Mouse (Mus musculus): ENCODE measurements around the gene Bnip3. TPM values are rescaled to one million over a fixed set of nuclear protein-coding genes. Genes with fewer than 3 reads are reported as not detected.

Bnip3 gene
- polyA plus RNA-seq (2015; fragmentation: Nextera tagmentation; extraction: Ambion mirVana): 79.2 and 113 TPM in 2 replicates

DNA sequence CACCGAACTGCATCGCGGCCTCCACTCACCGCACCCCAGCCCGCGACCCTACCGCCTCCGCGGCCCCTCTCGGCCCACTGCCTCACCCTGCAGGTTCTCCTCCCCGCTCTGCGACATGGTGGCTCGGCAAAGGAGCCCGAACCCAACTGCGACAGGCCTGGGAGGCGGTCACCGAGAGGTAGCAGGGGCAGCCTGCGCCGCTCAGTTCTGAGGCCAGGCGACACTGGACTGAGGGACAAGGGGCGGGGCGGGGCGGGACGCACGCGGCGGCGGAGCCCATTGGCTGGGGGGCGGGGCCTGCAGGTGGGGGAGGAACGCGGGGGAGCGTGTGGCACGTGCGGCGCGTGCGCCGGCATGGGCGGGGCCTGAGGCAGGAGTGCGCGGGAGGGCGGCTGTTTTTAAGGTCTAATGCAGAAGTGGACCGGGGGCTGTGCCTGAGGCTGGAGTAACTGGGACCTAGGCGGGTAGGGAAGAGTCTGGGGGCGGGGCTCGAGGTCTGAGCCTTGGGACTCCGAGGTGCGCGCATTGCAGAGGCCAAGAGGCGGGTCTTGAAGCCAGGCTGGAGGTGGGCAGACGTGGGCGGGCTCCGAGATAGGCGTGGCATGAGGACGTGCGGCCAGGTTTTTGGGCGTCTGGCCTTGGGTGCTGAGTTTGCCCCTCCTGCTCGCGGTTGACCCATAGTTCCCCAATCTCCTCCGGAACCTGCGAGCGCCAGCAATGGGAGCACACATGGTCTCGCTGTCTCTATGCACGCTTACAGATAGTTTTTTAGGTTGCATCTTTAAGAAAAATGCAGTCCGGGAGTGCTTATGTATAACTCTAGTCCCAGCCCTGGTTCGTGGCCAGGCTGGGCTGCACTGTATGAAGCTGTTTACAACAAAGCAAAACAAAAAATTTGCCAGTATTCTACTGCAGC lies at the start of gene Bnip3:
Gene Bnip3, minus strand, starts transcription at position 243 of the 916 bp plus-strand sequence.

GRCm38 (mm10) chr7:138940612-138941461 lies 31.5 kb upstream of the Bnip3 start, which contains the start of gene Jakmip3:
Gene Jakmip3, plus strand, starts transcription at chr7:138940730.

DNA sequence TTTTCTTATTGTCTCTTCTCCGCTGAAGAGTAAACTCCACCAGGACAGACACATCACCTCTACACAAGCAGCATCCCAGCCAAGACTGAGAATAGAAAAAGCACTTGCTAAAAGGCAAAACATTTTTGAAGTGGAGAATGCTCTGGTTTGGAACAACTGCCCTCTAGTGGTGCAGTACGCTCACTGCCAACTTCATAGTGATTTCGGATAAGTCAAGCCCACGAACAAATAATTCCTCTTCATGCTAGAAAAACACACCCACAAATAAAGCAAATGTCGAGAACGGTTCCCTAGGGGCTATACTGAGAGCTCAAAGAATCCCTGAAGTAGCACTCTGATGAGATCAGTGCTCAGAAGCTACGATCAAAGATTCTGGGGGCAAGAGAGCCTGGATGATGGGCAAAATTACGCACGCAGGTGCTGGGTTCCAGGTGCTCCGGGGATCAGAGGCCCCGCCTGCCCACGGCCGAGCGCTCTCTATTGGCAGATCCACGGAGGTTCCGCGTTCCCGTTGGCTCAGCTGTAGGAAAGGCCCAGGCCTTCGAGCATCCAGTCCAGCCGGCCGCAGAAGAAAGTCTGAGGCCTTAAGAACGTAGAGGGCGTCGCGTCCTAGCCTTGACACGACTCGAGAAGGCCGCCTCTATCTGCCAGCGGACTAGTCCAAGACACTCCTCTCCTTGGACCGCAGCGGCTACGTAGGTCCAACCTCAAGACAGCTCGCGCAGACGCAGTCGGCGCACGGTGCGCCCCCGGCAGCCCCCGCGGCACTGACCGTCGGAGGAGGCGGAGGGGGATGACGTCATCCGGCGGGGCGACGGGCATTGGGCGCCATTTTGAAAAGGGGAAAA lies 63.6 kb downstream of the Bnip3 start, which contains the start of the genes Ppp2r2d and Mapk1ip1:
Gene Ppp2r2d, plus strand, starts transcription at position 536 of the 848 bp plus-strand sequence.
Gene Mapk1ip1, minus strand, starts transcription at position 730 of the 848 bp plus-strand sequence.

Other genes starting within 250 kb of the Bnip3 start
- gene Ppp2r2d, start 63.4 kb downstream of the Bnip3 start, polyA plus RNA-seq (2015; fragmentation: Nextera tagmentation; extraction: Ambion mirVana): 24.2 and 27.9 TPM in 2 replicates
- 9.7 and 11.8 TPM in 2 replicates for gene Mapk1ip1, start 63.2 kb downstream of the Bnip3 start, polyA plus RNA-seq (2015; fragmentation: Nextera tagmentation; extraction: Ambion mirVana)
- gene Jakmip3, start 31.2 kb upstream of the Bnip3 start, polyA plus RNA-seq (2015; fragmentation: Nextera tagmentation; extraction: Ambion mirVana): 0.11 TPM in 1 of 2 replicates, not detected in the other
- 2.7 and 2.9 TPM in 2 replicates for gene Dpysl4, start 176.5 kb upstream of the Bnip3 start, polyA plus RNA-seq (2015; fragmentation: Nextera tagmentation; extraction: Ambion mirVana)

All from urinary bladder, postnatal 0 days (tissue).